Mouse (Mus musculus) v-Abl transformed pro-B cells (cell line): ENCODE data around the gene Ehd1.

Experiments
- in situ Hi-C, 2 experiments: fragments of 400-800 bp; cut with MboI; formaldehyde crosslinking; loops; one replicate each; pipeline ENCODE4 v1.15.1; 2025; ENCODE audit not compliant: unreplicated experiment in 2 of 2

Ehd1 gene

DNA sequence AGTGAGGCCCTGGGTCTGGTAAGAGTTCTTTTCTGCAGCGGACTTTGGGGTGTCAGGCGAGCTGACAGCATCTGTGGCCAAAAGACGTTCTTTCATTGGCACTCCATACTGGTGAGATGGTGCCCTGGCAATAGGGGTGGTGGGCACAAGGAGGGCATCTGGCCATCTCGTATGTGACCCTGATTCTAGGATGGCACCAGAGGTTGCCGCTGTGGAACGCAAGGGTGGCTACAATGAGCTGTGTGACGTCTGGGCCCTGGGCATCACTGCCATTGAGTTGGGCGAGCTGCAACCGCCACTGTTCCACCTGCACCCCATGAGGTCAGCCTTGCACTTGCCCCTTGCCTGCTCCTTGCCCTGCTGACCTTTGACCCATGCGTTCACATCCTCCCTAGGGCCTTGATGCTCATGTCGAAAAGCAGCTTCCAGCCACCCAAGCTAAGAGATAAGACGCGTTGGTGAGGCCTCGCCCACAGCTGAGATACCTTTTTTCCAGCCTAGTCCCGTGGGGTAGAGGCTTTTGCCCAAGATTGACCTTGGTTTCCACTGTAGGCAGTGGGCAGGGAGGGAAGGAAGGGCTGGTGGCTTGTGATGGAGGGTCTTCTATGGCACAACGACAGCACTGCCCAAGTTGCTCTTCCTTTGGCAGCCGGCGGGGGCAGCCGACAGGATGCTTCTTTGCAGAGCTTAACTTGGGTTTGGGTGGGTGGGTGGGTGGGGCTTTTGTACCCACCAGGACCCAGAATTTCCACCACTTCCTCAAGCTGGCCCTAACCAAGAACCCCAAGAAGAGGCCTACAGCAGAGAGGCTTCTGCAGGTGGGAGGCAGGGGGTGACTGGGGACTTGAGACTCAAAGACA, 66.8 kb downstream of the Ehd1 start:
- in situ Hi-C loops = no loop called here

DNA sequence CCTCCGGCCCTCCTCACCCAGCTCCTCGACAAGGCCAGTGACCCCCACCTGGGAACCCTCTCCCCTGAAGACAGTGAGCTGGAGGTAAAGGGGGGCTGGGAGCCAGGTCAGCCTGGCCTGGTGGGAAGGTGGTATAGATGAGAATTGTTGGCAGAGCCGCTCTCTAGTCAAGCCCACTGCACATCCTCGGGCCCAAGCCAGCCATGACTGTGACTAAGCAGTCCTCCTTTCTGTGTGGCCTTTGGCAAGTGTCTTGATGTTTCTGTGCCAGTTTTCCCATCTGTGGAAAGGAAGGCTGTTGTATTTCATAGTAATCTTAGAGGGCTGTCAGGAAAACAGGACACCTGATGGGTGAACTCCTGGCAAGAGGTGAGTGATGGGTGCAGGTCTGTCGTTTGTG, 67.5 kb downstream of the Ehd1 start:
- in situ Hi-C loops = no loop called here

DNA sequence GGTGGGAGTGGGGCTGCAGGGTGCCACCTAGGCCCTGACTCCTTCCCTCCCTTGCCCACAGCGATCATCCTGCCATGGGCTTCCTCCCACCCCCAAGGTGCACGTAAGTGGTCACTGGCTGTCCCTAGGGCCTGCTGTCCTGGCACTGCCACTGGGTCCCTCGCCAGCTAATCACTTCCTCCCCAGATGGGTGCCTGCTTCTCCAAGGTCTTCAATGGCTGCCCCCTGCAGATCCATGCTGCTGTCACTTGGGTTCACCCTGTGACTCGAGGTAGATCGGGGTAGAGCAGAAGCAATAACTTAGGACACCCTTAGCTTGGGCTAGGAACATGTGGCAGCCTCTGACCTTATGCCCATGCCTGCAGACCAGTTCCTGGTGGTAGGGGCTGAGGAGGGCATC, 69.5 kb downstream of the Ehd1 start:
- in situ Hi-C loops = no loop called here

DNA sequence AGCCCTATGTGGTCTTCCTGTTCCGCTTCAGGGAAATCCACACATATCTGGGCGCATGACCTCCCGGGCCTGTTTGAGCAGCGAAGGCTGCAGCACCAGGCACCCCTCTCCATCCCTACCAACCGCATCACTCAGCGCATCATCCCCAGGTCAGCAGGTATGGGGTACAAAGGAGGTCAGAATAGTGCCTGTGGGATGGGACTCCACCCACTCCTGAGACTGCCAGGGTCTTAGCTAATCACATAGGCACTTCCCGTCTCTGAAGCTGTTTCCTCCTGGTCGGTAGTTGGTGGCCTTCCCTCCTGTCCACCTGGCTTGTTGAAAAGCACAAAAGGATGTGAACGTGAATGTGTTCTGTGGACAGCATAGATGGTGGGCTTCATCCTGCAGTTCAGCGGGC, 70.1 kb downstream of the Ehd1 start:
- in situ Hi-C loops = no loop called here

DNA sequence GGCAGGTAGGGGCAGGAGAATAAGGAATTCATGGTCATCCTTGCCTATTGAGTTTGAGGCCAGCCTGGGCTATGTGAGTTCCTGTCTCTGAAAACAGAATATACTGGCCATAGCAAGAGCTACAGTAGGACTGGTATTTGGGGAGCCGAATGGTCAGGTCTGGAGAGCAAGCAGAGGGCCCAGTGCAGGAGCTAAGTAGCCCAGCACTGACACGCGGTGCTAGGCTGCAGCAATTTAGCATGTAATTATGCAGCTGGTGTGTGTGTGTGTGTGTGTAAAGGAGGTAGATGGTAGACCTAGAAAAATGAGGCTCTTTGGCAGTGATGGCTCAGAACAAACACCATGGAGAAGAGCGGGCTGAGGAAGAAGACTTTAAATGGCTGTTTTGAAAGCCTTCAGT, 71.1 kb downstream of the Ehd1 start:
- in situ Hi-C loops = no loop called here

DNA sequence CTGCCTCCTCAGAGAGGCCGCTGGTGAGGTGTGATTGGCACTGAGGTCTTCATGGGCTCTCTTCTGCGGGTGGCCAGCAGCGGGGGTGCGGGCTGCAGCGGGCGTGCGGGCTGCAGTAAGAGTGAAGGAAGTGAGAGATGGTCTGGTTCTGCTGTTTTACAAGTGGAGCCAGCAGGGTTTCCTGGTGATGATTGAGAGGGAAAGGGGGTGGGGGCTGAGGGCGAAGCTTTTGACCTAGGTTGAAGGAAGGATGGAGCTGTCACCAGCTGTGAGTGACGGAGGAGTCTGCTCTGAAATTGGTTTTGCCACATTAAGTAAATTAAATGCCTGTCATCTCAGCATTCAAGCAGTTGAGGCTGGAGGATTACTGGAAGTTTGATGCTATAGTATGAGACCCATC, 72.2 kb downstream of the Ehd1 start:
- in situ Hi-C loops = no loop called here

DNA sequence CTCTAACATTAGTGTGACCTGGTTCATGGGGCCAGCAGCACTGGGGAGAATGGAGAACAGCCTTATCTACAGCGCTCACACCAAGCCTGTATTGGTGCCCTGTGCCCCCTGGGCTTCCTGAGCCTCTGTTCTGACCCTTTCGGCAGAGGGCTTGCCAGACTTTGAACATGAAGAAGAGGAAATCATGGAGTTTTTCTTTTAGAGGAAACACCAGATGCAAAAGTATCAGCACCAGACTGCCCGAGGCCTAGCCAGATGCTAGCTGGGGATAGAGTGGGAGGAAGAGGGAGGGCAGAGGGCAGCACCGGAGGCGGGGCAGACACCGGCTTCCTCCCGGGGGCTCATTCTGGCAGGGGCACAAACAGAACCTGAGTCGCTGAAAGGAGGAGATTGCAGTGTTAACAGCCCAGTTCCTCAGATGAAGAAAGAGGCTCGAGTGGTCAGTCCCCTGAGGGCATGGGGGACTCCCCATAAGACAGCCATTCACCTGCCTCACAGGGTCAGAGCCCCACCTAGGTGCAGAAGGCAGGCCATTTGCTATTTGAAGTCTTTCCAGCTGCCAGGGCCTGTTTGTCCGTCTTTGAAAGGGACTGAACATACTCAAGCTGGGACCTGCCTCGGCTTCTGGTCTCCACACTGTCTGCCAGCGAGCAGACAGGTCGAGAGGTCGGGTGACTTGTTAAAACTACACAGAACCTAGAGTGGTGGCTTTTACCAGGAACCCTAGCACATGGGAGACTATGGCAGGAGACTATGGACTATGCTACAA, 72.9 kb downstream of the Ehd1 start:
- in situ Hi-C loops = no loop called here
